Mouse (Mus musculus) c-Kit-positive CD71-positive TER-119-negative erythroid progenitor cells, embryonic 14.5 days (primary cell): ENCODE results near the gene 6330409D20Rik.

Experiments used
- DNase-seq: peaks from one replicate; pipeline ENCODE4 v3.0.0-alpha.2; 2013; ENCODE audit warnings: low read depth

The 6330409D20Rik gene

DNA sequence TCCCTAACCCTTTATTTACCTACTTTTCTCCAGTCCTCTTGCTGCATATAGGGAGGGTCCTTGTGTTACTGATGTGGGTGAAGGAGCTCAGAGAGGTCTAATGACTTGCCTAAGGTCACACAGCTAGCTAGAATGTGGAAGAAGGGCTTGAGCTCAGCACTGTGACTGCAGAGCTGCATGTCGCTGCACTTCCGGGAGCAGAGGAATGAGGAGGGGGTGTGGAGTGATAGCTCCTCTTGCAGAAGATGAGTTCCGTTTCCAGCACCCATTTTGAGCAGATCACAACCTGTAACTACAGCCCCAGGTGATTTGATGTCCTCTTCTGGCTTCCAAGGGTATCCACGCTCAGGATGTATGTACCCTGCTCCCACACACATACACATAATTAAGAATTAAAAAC is 16.7 kb downstream of the 6330409D20Rik start:
- no peak for DNase-seq

DNA sequence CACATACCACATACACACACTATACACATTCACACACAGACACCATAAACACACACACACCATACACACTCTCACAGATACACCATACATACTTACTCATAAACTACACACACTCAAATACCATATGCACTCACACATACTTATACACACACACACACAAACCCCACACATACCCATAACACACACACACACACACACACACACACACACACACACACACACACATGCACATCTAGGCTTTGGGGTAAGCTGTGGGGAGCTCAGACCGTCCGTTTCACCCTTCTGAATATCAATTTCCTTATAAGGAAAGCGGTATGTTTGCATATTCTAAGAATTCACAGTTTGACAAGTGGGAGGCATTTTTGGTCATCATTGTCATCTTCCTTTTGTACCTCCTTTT is 18.2 kb downstream of the 6330409D20Rik start:
- no peak for DNase-seq

DNA sequence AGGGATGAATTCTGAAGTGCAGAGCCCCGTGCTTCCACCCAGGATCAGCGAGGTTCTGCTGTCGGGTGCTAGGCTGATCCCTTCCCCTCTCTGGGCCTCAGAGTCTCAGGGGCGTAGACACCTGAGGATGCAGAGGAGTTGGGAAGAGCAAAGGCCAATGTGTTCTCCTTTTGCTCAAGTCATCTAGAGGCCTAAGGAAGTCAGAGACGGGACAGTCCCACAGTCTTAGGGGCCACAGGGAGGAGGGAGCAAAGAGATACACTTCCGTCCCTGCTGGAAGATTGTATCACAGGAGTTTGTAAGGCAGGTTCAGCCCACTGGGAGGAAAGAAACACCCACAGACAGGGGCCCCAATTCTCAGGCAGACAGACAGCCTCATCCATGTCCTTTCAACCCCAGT is 18.8 kb downstream of the 6330409D20Rik start:
- no peak for DNase-seq

DNA sequence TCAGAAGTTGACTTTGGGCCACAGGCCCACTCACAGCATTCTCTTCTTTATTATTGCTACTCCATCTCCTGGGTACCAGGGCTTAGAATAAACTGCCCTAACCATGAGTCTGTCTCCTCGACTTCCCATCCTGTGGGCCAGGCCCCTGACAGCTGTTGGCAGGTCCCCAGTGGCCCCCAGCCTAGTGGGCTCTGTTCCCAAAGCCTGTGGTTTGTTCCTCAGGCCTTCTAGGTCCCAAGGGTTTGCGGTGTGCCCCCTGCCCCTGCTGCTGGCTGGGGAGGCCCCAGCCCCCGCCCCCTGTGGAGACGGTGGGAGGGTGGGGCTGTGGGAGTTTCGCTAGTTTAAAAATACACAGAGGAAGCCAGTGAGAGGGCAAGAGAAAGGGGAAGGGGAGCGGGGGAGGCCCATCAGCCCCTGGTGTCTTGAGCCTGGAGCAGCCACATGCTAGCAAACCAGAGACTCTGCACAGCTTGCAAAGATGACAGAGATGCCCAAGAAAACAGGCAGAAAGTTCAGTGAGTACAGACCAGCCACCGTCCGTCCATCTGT is 20.1 kb downstream of the 6330409D20Rik start, which contains the start of gene Sh2d3c:
Sh2d3c (plus strand) TSS at position 375 of the 549 bp plus-strand sequence.
- DNase-seq, result no peak

DNA sequence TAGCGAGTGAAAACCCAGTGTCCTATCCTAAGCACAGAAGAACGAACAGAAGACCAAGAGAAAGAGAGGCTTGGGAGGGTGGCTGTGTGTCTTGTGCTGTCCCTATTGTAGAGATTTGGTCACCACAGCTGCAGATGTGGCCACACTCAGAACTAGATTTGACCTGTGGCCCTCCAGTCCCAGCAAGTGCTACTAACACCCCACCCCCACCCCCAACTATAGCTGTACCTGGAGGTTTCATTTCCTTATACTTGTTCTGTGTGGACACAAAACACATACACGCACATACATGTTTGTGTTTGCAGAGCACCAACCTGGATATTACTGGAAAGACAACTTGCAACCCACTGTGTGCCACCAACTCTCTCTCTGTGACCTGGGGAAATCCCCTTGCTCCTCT is 20.8 kb downstream of the 6330409D20Rik start:
- DNase-seq, result no peak

DNA sequence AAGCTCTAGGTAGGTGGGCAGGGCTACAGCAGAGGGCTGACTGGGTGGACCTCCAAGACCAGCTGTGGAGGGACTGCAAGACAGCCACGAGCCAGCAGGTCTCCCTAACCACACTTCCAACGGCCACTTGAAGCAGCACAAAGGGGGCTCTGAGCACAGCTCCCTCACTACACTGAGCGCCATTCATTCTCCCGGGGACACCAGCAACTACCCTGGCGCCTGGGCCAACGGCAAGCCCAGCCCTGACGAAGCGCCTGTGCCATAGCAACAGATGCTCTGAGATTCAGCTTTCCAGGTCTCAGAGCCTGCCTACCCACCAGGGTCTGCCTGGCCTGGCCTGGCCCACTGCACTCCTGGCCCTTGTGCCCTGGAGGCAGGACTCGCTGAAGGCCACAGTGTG is 22.1 kb downstream of the 6330409D20Rik start:
- DNase-seq, result no peak

DNA sequence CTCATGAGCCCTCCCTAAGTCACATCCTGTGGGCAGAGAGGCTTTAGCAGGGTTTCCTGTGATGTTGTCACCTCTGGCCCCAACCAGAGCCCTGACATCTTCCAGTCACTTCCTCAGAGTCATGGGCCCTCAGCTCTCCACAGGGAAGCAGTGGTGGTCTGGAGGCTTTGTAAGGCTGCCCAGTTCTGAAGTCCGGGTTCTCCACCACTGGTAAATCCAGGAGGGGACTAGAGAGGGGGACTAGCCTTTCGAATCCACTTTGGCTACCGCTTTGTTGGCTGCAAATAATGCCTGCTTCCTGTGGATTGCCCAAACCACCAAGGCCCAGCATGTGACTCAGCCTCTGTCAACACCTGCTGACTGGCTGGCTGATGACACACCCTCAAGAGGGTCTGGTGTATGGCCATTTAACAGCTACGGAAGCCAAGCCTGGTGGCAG is 25.8 kb downstream of the 6330409D20Rik start:
- DNase-seq, result no peak

DNA sequence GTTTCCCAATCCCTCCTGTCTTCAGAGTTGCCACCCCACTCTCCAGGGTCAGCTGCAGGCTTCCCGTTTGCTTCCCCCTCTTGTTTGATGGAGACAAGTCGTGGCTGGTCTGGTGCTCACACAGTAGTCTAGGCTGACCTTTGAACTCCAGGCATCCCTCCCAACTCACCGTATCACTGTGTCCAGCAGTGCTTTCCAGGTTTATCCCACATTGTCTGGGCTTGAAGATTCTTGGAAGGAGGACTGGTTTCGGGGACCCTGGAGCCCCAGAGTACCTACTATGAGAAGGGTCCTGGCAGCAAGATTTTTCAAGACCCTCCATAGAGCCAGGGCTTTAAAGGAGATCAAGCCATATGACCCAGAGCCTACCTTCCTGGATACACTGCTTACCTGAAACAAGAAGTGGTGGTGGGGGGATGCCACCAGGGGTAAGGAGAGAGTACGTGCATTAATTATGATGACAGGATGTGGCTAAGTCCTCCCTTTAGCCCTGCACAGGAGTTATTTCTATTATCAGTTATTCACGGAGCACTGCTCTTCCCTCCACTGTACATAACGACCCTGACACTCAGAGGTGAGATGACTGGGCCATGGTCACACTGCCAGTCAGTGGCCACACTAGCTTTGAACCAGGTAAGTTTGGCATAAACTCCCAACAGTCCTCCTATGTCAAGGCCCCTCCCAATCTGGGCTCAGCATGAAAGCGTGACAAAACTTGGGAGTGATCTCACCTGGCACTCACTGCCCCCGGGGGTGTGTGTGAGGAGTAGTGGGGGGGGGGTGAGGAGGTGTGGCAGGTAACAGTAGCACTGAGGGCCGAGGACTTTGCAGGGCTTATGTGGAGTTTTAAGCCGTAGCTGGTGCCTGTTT is 26.5 kb downstream of the 6330409D20Rik start:
- no peak for DNase-seq

DNA sequence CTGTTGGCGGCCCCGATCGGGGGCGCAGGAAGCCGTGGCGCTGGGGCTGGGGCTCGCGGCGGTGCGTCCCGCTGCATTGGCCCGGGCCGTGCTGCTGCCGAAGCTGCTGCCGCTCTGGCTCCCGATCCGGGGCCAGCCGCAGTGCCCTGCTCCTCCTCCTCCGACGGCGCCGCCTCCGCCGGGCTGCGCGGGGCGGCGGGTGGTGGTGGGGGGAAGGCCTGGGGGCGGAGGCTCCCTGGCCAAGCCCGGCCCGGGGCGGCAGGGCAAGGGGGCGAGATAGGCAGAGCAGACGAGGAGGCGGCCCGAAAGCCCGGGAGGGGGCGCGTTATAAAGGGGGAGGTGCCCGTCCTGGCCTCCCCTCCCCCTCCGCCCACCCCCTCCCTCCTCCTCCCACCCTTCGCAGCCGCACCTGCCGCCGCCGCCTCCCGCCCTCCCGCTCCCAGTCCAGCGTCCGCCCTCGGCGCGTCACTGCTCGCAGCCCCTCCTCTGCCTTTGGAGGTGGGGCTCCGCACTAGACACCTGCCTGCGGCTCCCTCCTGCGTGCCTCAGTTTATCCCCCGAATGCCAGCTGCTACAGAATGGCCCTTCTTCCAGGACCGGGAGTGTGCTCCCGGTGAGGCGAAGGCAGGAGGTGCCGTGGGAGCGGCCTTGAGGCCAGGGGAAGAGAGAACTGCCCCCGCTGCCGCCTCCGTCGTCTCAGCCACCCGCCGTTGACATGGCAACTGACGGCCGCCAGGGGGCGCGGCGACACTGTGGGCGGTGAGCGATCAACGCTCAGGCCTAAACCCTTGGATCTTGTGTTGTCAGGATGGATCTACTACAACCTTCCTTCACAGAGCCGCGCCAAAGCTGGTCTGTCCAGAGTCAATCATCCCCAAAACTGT is 27.6 kb downstream of the 6330409D20Rik start, which contains the start of gene Cdk9:
Cdk9 (minus strand) TSS at position 143 of the 884 bp plus-strand sequence.
- DNase-seq, result peak; percentile 84

DNA sequence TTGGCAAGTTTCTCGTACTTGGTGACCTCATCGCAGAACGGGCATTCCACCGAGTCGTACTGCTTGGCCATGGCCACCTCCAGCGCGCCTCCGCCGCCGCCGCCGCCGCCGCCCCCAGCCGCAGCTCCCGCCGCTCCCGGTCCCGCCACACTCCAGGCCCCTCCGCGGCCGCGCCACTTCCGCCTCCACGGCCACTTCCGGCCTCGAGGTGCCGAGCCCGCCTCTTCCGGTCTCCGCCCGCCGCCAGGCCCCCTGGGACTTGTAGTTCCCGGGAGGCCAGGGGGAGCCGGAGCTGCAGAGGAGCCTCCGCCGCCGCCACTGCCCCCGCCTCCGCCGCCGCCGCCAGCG is 28.3 kb downstream of the 6330409D20Rik start:
- peak; percentile 78 for DNase-seq

DNA sequence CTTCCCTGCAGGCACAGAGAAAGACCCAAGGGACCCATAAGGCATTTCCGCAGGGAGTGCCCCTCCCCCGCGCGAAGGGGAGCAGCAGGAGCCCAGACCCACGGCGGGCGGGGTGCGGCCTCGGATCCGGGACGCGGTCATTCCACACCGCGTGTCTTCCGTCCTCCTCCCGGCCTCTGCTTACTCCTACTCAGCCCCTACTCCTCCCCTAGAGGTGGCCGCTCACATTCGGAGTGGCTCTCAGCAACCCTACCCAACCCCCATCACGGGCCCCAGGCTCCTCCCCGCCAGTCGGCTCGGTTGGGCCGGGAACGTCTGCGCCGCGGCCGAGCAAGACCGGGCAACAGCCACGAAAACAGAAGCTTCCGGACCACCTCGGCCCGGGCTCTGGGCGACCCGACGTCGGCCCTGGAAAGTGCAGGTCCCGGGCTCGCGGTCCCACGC is 28.7 kb downstream of the 6330409D20Rik start:
- DNase-seq, result peak; percentile 58

DNA sequence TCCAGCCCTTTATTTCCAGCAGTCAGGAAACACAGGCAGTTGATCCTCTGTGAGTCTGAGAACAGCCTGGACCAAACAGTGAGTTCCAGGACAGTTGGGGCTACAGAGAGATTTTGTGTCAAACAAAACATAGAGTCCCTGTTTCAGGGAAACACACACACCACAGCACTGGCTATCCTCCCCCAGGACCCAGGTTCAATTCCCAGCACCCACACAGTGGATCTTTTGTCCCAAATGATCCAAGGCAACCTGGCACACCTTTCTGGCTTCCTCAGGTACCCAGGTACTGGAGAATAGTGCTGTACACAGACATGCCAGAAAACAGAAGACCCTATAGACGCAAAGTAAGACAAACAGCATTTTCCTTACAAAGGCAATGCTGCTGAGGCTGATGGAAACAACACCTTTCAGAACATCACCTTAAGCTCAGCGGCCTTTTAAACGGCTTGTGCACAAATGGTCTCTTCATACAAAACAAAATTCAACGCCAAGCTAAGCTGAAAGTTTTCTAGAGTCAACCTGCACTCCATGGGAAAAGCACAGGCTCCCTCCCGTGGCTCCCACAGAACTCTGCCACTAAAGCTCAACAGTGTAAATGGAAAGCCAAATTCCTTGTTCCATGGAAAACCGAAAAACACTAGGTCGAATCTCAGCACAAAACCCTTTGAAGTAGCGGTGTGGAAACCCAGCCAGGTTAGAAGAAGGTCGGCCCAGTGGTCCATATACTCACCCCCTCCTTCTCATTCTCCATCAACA is 29.3 kb downstream of the 6330409D20Rik start:
- DNase-seq, result no peak

DNA sequence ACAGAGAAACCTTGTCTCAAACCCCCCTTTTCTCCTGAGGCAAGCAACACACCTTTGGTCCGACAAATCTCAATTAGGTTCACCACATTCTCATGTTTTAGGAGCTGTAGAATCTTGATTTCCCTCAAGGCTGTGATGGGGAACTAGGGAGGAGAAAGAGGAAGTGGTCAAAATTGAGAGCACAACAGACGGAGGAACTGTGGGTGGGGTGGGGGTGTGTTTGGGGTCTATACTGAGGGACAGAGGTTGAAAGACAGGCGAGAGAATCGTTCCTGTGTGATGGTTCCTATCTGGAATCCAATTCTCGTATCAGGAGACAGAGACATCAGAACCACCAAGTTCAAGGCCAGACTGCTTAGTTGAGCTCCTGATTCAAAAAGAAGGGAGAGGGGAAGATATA is 30.4 kb downstream of the 6330409D20Rik start:
- no peak for DNase-seq

DNA sequence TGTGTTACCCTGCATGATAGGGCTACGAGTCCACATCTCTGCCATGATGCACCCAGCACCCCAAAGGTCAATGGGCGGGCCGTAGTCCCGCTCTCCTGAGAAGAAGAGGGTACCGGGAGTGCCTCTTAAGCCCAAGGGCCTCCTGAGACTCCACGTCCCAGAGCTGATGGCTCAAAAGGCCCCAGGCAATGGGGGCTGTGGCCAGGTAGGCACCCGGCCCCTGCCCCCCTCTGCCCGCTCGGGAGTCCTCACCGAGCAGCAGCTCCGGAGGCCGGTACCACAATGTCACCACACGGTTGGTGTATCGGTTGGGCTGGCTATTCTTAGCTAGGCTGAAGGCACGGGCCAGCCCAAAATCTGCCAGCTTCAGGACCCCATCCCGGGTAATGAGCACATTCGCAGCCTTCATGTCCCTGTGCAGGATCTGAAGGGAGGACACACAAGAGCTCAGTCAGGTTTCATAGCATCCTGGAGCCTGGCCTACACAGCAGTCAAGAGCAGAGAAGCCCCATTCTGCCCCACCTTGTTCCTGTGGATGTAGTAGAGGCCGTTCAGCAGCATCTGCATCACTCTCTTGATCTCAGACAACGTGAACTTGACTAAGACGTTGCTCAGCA is 31.2 kb downstream of the 6330409D20Rik start:
- no peak for DNase-seq

DNA sequence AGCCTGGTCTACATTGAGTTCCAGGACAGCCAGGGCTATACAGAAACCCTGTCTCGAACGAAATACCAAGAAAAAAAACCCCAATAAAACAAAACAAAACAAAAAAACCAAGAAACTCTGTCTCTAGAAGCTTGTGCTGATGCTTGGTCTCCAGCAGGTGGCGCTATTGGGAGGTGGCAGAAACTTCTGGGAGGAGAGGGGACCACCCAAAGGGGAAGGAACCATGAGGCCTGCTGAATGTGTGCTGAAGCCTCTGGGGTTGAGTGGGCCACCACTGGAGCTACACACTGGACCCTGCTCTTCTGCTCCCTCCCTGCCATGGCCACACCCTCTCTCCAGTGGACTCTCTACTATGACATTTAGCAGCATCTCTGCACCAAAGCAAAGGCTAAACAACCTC is 32.2 kb downstream of the 6330409D20Rik start:
- DNase-seq, result peak; percentile 60

DNA sequence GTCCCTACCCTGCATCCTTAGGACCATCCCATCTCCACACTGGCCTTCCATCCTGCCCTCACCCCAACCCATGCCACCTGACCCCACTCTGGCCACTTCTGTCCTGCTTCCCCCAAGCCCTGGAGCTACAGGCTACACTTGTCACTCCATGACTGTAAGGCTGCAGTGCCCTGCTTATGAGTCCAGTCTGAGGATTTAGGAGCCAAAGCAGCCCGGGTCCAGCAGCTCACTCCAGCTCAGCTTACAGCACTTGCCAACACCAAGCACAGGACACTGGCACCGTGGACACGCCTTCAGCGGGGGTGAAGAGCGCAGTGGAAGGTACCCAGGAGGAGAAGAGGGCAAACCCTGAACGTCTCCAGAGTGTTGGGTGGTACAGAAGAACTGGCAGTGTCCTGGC is 33.8 kb downstream of the 6330409D20Rik start:
- DNase-seq, result no peak

DNA sequence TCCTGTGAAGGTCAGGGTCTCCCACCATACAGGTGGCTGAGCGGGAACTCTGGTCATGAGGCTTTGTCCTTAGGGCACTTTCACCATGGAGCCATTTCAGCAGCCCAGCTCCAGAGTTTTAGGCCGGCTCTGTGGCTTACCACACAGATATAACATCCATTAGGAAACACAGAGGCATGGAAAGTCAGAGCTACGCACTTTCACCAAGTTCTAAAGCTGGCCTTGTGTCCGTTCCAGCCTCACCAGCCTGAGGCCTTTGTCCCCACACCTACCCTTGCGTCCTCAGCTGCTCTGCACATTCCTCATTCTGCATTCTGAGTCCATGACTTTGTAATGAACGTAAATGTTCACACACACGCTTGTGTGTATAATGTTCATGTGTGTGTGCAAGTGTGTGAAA is 35.8 kb downstream of the 6330409D20Rik start:
- no peak for DNase-seq

DNA sequence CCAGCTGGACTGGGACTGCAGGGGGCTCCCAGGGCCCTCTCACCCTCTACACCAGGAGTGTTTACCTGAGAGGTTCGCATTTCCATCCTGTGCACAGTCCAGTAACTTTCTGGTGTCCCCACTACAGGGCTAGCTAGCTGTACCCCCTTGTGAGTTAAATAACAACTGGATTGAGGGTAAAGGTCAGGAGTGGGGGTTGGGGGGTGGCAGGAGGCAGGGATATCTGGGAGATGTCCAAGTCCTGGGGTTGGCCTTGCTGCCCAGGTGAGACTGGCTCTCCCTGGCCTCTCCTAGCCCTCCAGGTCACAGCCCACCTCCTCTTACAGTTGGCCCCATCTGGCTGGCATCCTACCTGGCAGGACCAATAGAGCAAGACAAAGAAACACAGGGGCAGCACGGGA is 36.8 kb downstream of the 6330409D20Rik start, which contains the start of gene Fpgs:
Fpgs (minus strand) TSS at position 125 of the 401 bp plus-strand sequence.
- DNase-seq, result no peak

DNA sequence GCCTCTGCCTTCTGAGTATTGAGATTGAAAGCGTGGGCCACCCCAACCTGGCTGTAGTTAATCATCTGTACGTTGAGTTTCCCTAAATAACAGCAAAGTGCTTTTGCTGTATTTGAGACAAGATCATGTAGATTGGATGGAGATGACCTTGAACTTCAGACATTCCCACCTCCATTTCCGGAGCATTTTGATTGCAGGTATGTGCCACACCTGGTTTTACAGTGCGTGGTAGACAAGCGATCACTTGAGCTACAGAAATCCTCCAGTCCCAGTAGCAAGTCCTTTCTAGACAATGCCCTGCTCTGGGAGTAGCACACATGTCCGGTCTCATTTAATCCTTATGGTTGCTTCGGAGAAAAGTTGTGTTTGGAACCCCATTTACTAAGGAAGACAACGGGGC is 37.8 kb downstream of the 6330409D20Rik start:
- DNase-seq, result no peak

DNA sequence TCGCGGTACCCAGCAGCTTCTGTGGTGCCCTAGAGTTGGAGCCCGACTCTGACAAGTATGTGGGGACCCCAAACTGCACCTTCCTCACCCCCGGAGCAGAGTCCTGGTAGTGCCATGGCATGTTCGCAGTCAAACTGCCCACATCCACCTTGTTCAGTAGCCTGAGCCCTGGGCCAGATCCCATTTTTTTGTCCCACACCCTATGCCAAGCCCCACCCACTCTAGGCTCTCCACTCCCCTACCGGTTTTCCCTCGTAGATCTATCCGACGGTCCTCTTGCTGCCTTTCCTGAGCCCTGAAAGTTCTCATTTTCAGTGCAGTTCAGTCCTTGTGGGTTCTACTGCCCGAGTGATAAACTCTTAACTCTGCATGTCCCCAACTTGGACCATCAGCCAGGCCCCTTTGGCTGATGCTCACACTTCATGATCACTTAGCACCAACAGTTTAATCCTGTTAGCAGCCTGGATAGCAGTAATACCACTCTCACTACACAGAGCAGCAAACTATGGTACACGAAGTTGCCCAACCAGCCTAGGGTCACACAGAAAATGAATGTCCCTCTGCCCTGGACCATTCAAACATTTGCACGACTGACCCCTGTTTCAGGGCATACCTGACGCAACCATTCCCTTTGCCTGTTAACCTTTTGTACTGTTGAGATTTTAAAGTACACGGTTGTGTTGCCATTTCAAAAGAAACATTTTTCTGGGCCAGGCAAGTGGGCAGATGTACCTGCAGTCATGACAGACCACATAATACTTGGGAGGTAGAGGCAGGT is 39.7 kb downstream of the 6330409D20Rik start:
- DNase-seq, result no peak
